Mouse (Mus musculus): Measurements from ENCODE around the gene Pidd1. TPM values are rescaled to one million over a fixed set of nuclear protein-coding genes. Genes with fewer than 3 reads are reported as not detected.

Gene Pidd1
- polyA plus RNA-seq, 1 experiment = 22.1 TPM

DNA sequence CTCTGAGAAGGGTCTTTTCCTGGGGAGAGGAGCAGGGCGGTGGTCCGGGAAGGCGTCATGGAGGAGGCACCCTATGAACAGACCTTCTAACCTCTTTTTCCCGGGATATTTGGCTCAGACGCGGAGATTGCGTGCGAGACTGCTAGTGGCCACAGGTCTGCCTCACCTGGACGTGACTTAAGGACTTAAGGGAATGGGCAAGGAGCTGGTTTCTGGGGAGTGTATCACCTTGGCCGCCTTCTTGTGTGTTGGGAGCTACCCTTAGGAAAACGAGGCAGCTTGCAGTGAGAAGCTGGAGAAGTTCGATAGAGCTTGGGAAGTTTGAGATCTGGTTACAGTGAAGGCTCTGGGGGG lies 32.0 kb upstream of the Pidd1 start:
- H3K4me1 ChIP-seq (ENCODE audit: control insufficient read depth, insufficient read depth, low read length) = no peaks in the 10 kb centered on the region
- H3K9ac ChIP-seq (ENCODE audit: low read depth, poor library complexity, severe bottlenecking) = peak overlapping the region; percentile 92
- H3K27ac ChIP-seq (ENCODE audit: insufficient read depth, low read length) = no peak overlapping the region
- H3K36me3 ChIP-seq (ENCODE audit: control insufficient read depth, insufficient read depth, low read length, poor library complexity, severe bottlenecking) = peaks cover 18% of the 10 kb centered on the region
- H3K4me3 ChIP-seq (ENCODE audit: low read depth, low read length) = peak overlapping the region; percentile 98
- no peaks in the 10 kb centered on the region for H3K27me3 ChIP-seq (ENCODE audit: control insufficient read depth, insufficient read depth, low read length, poor library complexity, severe bottlenecking)
- TF ChIP-seq CTCF (IDR thresholded peaks at IDR 0.05; ENCODE audit: low read depth, low read length) = no peak
- TF ChIP-seq EP300 (IDR thresholded peaks at IDR 0.05; ENCODE audit: insufficient read depth, low read depth, low read length) = no peak
- no peak for TF ChIP-seq POLR2A (IDR thresholded peaks at IDR 0.05; ENCODE audit: insufficient read depth, low read length)
- H3K9me3 ChIP-seq (replicated peaks; ENCODE audit: control insufficient read depth, insufficient read depth, low read length, poor library complexity, severe bottlenecking) = no peaks in the 10 kb centered on the region

DNA sequence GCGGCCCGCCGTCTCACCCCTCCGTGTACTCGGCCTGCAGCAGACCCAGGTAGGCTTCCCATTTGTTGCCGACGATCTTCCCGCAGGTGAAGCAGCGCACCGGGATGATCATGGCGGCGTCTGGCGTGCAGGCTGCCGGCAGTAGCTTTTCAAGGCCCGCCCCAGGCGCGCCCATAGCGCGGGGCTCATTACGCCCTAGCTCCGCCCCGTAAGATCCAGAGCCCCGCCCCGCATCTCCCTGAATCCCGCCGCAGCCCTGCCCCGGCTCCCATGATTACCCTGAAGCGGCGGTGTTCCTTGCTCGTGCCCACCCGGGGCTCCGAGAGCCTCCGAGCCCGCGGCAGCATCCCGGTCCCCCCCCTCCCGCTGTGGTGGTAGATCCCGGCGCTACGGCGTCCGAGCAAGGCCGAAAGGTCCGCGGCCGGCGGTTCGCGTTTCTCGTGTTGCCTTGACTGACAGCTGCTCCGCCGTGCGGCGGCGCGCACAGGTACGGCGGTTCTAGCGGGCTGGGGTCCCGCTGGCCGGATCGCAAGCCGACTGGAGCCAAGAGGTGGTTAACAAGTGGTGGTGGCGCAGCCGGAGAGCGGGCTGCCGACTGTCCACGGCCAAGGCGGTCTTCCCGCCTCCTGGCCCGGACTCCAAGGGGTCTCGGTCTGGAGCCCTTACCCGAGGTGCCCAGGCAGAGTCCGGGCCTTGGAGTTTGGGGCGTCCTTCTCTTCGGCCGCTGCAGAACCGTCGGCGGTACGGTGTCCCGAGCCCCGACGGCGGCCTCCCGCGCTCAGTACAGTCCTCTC lies 31.4 kb upstream of the Pidd1 start, which contains the start of the genes Polr2l and Tspan4:
Gene Polr2l (minus strand): TSS at position 122 of the 794 bp plus-strand sequence.
Gene Tspan4 (plus strand): TSS at position 230 of the 794 bp plus-strand sequence.
- Histone ChIP-seq H3K4me1 (ENCODE audit: control insufficient read depth, insufficient read depth, low read length) (no peaks in the 10 kb centered on the region), H3K36me3 (ENCODE audit: control insufficient read depth, insufficient read depth, low read length, poor library complexity, severe bottlenecking) (peaks cover 22% of the 10 kb centered on the region), H3K27ac (ENCODE audit: insufficient read depth, low read length) (no peak within 1 kb of the TSS), H3K4me3 (ENCODE audit: low read depth, low read length) (peak within 1 kb of the TSS; percentile 98), H3K9me3 (replicated peaks; ENCODE audit: control insufficient read depth, insufficient read depth, low read length, poor library complexity, severe bottlenecking) (no peaks in the 10 kb centered on the region), H3K9ac (ENCODE audit: low read depth, poor library complexity, severe bottlenecking) (peak within 1 kb of the TSS; percentile 92), H3K27me3 (ENCODE audit: control insufficient read depth, insufficient read depth, low read length, poor library complexity, severe bottlenecking) (no peaks in the 10 kb centered on the region)
- TF ChIP-seq EP300 (IDR thresholded peaks at IDR 0.05; ENCODE audit: insufficient read depth, low read depth, low read length) (0 out of 2 replicates have a peak, but pooled peaks have one; percentile 12), POLR2A (IDR thresholded peaks at IDR 0.05; ENCODE audit: insufficient read depth, low read length) (peak; percentile 40), CTCF (IDR thresholded peaks at IDR 0.05; ENCODE audit: low read depth, low read length) (no peak)

DNA sequence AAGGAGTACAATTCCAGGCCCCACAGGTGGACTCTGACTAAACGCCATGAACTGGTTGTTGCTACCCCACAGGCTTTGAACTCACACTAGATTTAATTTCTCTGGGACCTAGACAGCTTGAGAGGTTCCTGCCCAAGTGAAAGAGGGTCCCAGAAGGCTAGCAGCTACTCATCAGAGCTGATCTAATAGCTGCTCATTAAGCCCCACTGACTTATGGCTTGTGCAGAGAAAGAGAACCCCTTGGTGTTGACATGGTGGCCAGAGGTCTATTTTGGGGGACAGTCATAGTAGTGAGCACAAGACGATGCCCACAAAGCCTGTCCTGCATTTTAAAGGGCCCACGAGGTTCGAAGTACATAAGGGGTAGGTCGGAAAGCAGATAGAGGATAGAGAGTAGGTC lies 30.3 kb upstream of the Pidd1 start:
- Histone ChIP-seq H3K4me1 (ENCODE audit: control insufficient read depth, insufficient read depth, low read length) (no peaks in the 10 kb centered on the region), H3K27ac (ENCODE audit: insufficient read depth, low read length) (no peak overlapping the region), H3K36me3 (ENCODE audit: control insufficient read depth, insufficient read depth, low read length, poor library complexity, severe bottlenecking) (peaks cover 22% of the 10 kb centered on the region), H3K9ac (ENCODE audit: low read depth, poor library complexity, severe bottlenecking) (peak overlapping the region; percentile 92), H3K9me3 (replicated peaks; ENCODE audit: control insufficient read depth, insufficient read depth, low read length, poor library complexity, severe bottlenecking) (no peaks in the 10 kb centered on the region), H3K4me3 (ENCODE audit: low read depth, low read length) (peak overlapping the region; percentile 98), H3K27me3 (ENCODE audit: control insufficient read depth, insufficient read depth, low read length, poor library complexity, severe bottlenecking) (no peaks in the 10 kb centered on the region)
- TF ChIP-seq EP300 (IDR thresholded peaks at IDR 0.05; ENCODE audit: insufficient read depth, low read depth, low read length) = no peak

DNA sequence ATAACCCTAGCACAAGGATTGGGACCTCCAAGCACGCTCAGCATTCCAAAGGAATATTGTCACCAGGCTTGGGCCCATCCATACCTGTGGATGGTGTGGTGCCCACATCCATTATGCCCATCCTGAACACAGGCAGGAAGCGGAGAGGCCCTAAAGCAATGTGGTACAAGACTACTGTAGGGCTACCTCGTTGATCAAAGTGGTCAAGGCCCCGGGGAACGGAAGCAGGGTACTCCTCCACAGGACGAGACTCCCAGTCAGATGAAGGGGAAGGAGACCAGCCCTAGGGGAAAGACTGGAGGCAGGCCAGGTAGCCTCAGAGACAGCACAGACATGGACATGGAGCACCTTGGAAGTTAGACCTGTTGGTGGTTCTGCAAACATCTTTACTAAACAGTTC lies 28.9 kb upstream of the Pidd1 start:
- Histone ChIP-seq H3K4me3 (ENCODE audit: low read depth, low read length) (no peak overlapping the region), H3K4me1 (ENCODE audit: control insufficient read depth, insufficient read depth, low read length) (no peaks in the 10 kb centered on the region), H3K27me3 (ENCODE audit: control insufficient read depth, insufficient read depth, low read length, poor library complexity, severe bottlenecking) (no peaks in the 10 kb centered on the region), H3K36me3 (ENCODE audit: control insufficient read depth, insufficient read depth, low read length, poor library complexity, severe bottlenecking) (peaks cover 22% of the 10 kb centered on the region), H3K9me3 (replicated peaks; ENCODE audit: control insufficient read depth, insufficient read depth, low read length, poor library complexity, severe bottlenecking) (no peaks in the 10 kb centered on the region), H3K27ac (ENCODE audit: insufficient read depth, low read length) (no peak overlapping the region), H3K9ac (ENCODE audit: low read depth, poor library complexity, severe bottlenecking) (no peak overlapping the region)
- TF ChIP-seq EP300 (IDR thresholded peaks at IDR 0.05; ENCODE audit: insufficient read depth, low read depth, low read length) (no peak), CTCF (IDR thresholded peaks at IDR 0.05; ENCODE audit: low read depth, low read length) (no peak), POLR2A (IDR thresholded peaks at IDR 0.05; ENCODE audit: insufficient read depth, low read length) (no peak)

DNA sequence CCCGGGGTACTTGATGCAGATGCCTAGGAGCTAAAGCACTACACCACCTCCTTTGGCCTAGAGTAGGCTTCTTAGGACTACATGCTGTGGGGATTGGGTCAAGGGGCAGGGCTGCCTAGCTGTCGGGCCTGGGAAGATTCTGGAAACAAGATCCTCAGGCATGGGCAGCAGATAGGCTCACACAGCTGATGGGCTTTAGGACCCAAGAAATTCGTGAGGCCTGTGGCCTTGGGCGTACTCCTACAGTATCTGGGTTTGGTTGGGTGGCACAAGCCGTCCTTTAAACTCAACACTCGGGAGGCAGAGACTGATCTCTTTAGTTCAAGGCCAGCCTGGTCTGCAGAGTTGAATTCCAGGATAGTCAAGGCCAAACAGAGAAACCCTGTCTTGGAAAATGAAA lies 28.4 kb upstream of the Pidd1 start:
- H3K27me3 ChIP-seq (ENCODE audit: control insufficient read depth, insufficient read depth, low read length, poor library complexity, severe bottlenecking) = no peaks in the 10 kb centered on the region
- no peak overlapping the region for H3K27ac ChIP-seq (ENCODE audit: insufficient read depth, low read length)
- H3K4me3 ChIP-seq (ENCODE audit: low read depth, low read length) = no peak overlapping the region
- H3K9me3 ChIP-seq (replicated peaks; ENCODE audit: control insufficient read depth, insufficient read depth, low read length, poor library complexity, severe bottlenecking) = no peaks in the 10 kb centered on the region
- H3K9ac ChIP-seq (ENCODE audit: low read depth, poor library complexity, severe bottlenecking) = no peak overlapping the region
- TF ChIP-seq POLR2A (IDR thresholded peaks at IDR 0.05; ENCODE audit: insufficient read depth, low read length) (no peak), CTCF (IDR thresholded peaks at IDR 0.05; ENCODE audit: low read depth, low read length) (no peak), EP300 (IDR thresholded peaks at IDR 0.05; ENCODE audit: insufficient read depth, low read depth, low read length) (no peak)
- no peaks in the 10 kb centered on the region for H3K4me1 ChIP-seq (ENCODE audit: control insufficient read depth, insufficient read depth, low read length)
- peaks cover 22% of the 10 kb centered on the region for H3K36me3 ChIP-seq (ENCODE audit: control insufficient read depth, insufficient read depth, low read length, poor library complexity, severe bottlenecking)

DNA sequence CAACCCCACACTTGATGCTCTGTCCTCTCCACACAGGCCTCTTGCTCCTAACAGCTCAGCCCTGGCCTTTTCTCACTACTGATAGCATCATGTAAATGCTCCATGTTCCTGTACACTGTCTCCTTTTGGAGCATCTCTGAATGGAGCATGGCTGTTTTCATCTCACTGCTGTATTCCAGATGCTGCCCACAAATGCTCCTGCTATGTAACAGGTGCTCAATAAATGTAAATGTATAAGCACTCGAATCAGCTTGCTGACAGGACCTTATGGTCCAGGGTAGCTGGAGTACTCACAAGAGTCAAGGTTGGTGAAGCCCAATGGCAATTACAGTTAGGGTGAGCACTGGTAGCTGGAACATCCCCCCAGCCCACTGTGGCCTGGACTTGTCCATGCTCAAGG lies 27.4 kb upstream of the Pidd1 start:
- no peak overlapping the region for H3K27ac ChIP-seq (ENCODE audit: insufficient read depth, low read length)
- H3K36me3 ChIP-seq (ENCODE audit: control insufficient read depth, insufficient read depth, low read length, poor library complexity, severe bottlenecking) = peaks cover 22% of the 10 kb centered on the region
- no peak overlapping the region for H3K4me3 ChIP-seq (ENCODE audit: low read depth, low read length)
- H3K9ac ChIP-seq (ENCODE audit: low read depth, poor library complexity, severe bottlenecking) = no peak overlapping the region
- H3K4me1 ChIP-seq (ENCODE audit: control insufficient read depth, insufficient read depth, low read length) = peaks cover 3% of the 10 kb centered on the region
- no peaks in the 10 kb centered on the region for H3K9me3 ChIP-seq (replicated peaks; ENCODE audit: control insufficient read depth, insufficient read depth, low read length, poor library complexity, severe bottlenecking)
- H3K27me3 ChIP-seq (ENCODE audit: control insufficient read depth, insufficient read depth, low read length, poor library complexity, severe bottlenecking) = no peaks in the 10 kb centered on the region
- no peak for TF ChIP-seq CTCF (IDR thresholded peaks at IDR 0.05; ENCODE audit: low read depth, low read length)
- no peak for TF ChIP-seq POLR2A (IDR thresholded peaks at IDR 0.05; ENCODE audit: insufficient read depth, low read length)
- no peak for TF ChIP-seq EP300 (IDR thresholded peaks at IDR 0.05; ENCODE audit: insufficient read depth, low read depth, low read length)
